8 mouse cellular contexts compared by ENCODE assay signal in genomic region chrX:13240646-13241425, GRCm38 (mm10). TPM values are rescaled to one million over a fixed set of nuclear protein-coding genes. Genes with fewer than 3 reads are reported as not detected.
A peak's percentile ranks its signal among the peaks of the same experiment; 100 is the strongest.
DNase-seq lines count a peak whose midpoint lies in the region; ATAC-seq and TF ChIP-seq lines count a peak whose summit lies in the region.

No protein-coding gene starts in this region.

- peak overlapping the region; percentile 98 for H3K27ac ChIP-seq in lung, embryonic 16.5 days (ENCODE audit: low read length)
- peak overlapping the region; percentile 97 for H3K27ac ChIP-seq in forebrain, embryonic 12.5 days
- peak overlapping the region; percentile 91 for H3K27ac ChIP-seq in liver, embryonic 11.5 days (ENCODE audit: low read depth, low read length)
- peak overlapping the region; percentile 96 for H3K27ac ChIP-seq in stomach, postnatal 0 days (replicated peaks)

- peak overlapping the region; percentile 71 for H3K9ac ChIP-seq in lung, embryonic 16.5 days (ENCODE audit: low read length)
- H3K9ac ChIP-seq in forebrain, embryonic 12.5 days: no peak overlapping the region
- H3K9ac ChIP-seq in liver, embryonic 11.5 days (ENCODE audit: low read depth, low read length): peak overlapping the region; percentile 75; the same call in 1 of the 2 replicates
- H3K9ac ChIP-seq in stomach, postnatal 0 days (ENCODE audit: low read length): no peak overlapping the region

- H3K27me3 ChIP-seq in lung, embryonic 16.5 days (ENCODE audit: control insufficient read depth, insufficient read depth, low read depth, low read length): peaks cover 5% of the 10 kb centered on the region
- peaks cover 46% of the 10 kb centered on the region for H3K27me3 ChIP-seq in forebrain, embryonic 12.5 days
- H3K27me3 ChIP-seq in liver, embryonic 11.5 days (replicated peaks; ENCODE audit: control insufficient read depth, insufficient read depth, low read length): peaks cover 8% of the 10 kb centered on the region; the same call in 1 of the 2 replicates
- H3K27me3 ChIP-seq in stomach, postnatal 0 days (ENCODE audit: control insufficient read depth, insufficient read depth, low read length): no peaks in the 10 kb centered on the region

- no peak for TF ChIP-seq EP300 in stomach, postnatal 0 days (optimal IDR thresholded peaks at IDR 0.05)

- H3K36me3 ChIP-seq in lung, embryonic 16.5 days (ENCODE audit: control insufficient read depth, insufficient read depth, low read length): no peaks in the 10 kb centered on the region
- H3K36me3 ChIP-seq in forebrain, embryonic 12.5 days (replicated peaks): no peaks in the 10 kb centered on the region
- no peaks in the 10 kb centered on the region for H3K36me3 ChIP-seq in liver, embryonic 11.5 days (ENCODE audit: control insufficient read depth, insufficient read depth, low read length)
- no peaks in the 10 kb centered on the region for H3K36me3 ChIP-seq in stomach, postnatal 0 days (ENCODE audit: control insufficient read depth, insufficient read depth, low read length)

- H3K4me1 ChIP-seq in lung, embryonic 16.5 days (replicated peaks; ENCODE audit: control insufficient read depth, insufficient read depth, low read length): peaks cover 6% of the 10 kb centered on the region; the same call in 1 of the 2 replicates
- peaks cover 17% of the 10 kb centered on the region for H3K4me1 ChIP-seq in forebrain, embryonic 12.5 days
- no peaks in the 10 kb centered on the region; the same call in 1 of the 2 replicates for H3K4me1 ChIP-seq in liver, embryonic 11.5 days (replicated peaks; ENCODE audit: control insufficient read depth, insufficient read depth, low read length)
- no peaks in the 10 kb centered on the region for H3K4me1 ChIP-seq in stomach, postnatal 0 days (replicated peaks; ENCODE audit: control insufficient read depth, insufficient read depth)

- peak overlapping the region; percentile 61 for H3K4me2 ChIP-seq in lung, embryonic 16.5 days (ENCODE audit: low read depth, low read length)
- H3K4me2 ChIP-seq in forebrain, embryonic 12.5 days: peak overlapping the region; percentile 56
- peak overlapping the region; percentile 71 for H3K4me2 ChIP-seq in liver, embryonic 11.5 days
- H3K4me2 ChIP-seq in stomach, postnatal 0 days (replicated peaks; ENCODE audit: low read depth): peak overlapping the region; percentile 52; the same call in 1 of the 2 replicates

- DNase-seq in lung, postnatal 4 days: no peak
- no peak for DNase-seq in liver, embryonic 11.5 days (ENCODE audit: low spot score)
- no peak for DNase-seq in stomach, postnatal 0 days (ENCODE audit: low spot score)
- no peak for DNase-seq in cerebellum, adult 11-12 months
- no peak for DNase-seq in lung, postnatal 25 days (ENCODE audit: low spot score)
- DNase-seq in kidney, adult 18-20 months: no peak

- no peaks in the 10 kb centered on the region for H3K9me3 ChIP-seq in lung, embryonic 16.5 days (ENCODE audit: control insufficient read depth, low read length)
- no peaks in the 10 kb centered on the region for H3K9me3 ChIP-seq in forebrain, embryonic 12.5 days
- no peaks in the 10 kb centered on the region for H3K9me3 ChIP-seq in liver, embryonic 11.5 days (ENCODE audit: control insufficient read depth, low read length)
- H3K9me3 ChIP-seq in stomach, postnatal 0 days (ENCODE audit: control insufficient read depth, low read length): no peaks in the 10 kb centered on the region

- no peak for TF ChIP-seq CTCF in stomach, postnatal 0 days (IDR thresholded peaks at IDR 0.05; ENCODE audit: low read depth)

- ATAC-seq in lung, embryonic 16.5 days (ENCODE audit: low read depth): no peak
- no peak for ATAC-seq in forebrain, embryonic 12.5 days (ENCODE audit: low FRiP score)
- ATAC-seq in liver, embryonic 11.5 days (replicated peaks; ENCODE audit: low FRiP score): peak; percentile 52
- no peak for ATAC-seq in stomach, postnatal 0 days (ENCODE audit: low FRiP score, low TSS enrichment)

- no peak overlapping the region for H3K4me3 ChIP-seq in lung, embryonic 16.5 days (ENCODE audit: low read length)
- peak overlapping the region; percentile 33; the same call in 1 of the 2 replicates for H3K4me3 ChIP-seq in forebrain, embryonic 12.5 days (replicated peaks)
- H3K4me3 ChIP-seq in liver, embryonic 11.5 days (ENCODE audit: low read depth, low read length): peak overlapping the region; percentile 50; the same call in 1 of the 2 replicates
- H3K4me3 ChIP-seq in stomach, postnatal 0 days (ENCODE audit: low read depth, low read length): no peak overlapping the region

- 27% methylated on average over 11 of the region's 11 CpGs for WGBS in lung, embryonic 16.5 days
- WGBS in forebrain, embryonic 12.5 days: 12% methylated on average over 11 of the region's 11 CpGs
- 21% methylated on average over 11 of the region's 11 CpGs for WGBS in liver, embryonic 11.5 days
- 31% methylated on average over 11 of the region's 11 CpGs for WGBS in stomach, postnatal 0 days

RNA-seq across cellular contexts. Expression of gene Ddx3x, which starts 39.9 kb away (rescaled TPM):
- polyA plus RNA-seq in lung, embryonic 16.5 days (2015; fragmentation: Nextera tagmentation; extraction: Ambion mirVana): 115 TPM in 2 replicates
- polyA plus RNA-seq in forebrain, embryonic 12.5 days (2016; fragmentation: Nextera tagmentation; extraction: Ambion mirVana): 185 and 189 TPM in 2 replicates
- 136 and 150 TPM in 2 replicates for polyA plus RNA-seq in liver, embryonic 11.5 days (2014; fragmentation: Nextera tagmentation; extraction: Ambion mirVana)
- polyA plus RNA-seq in stomach, postnatal 0 days (2015; fragmentation: Nextera tagmentation; extraction: Ambion mirVana): 73.9 and 74.3 TPM in 2 replicates

Comparison
In these comparisons a context has a peak if more than half of its experiments do, and no peak if none do; other contexts are left out.
1. H3K4me3 ChIP-seq: peak in forebrain, embryonic 12.5 days (single experiment) and liver, embryonic 11.5 days (single experiment); none in lung, embryonic 16.5 days (single experiment) and stomach, postnatal 0 days (single experiment).
2. H3K9ac ChIP-seq: peak in lung, embryonic 16.5 days (single experiment) and liver, embryonic 11.5 days (single experiment); none in forebrain, embryonic 12.5 days (single experiment) and stomach, postnatal 0 days (single experiment).
3. Peak in every context shown above with its lines, with median percentiles within 50 percentile points of each other: H3K27ac ChIP-seq and H3K4me2 ChIP-seq.